Mouse (Mus musculus) kidney, postnatal 36 days (tissue): ENCODE results near the gene Il12rb1.
A peak's percentile ranks its signal among the peaks of the same experiment; 100 is the strongest.

Source experiments
- DNase-seq, 2 experiments: peaks; one replicate each; pipeline ENCODE4 v3.0.0; 2021 to 2022; ENCODE audit warnings: mixed read lengths in 2 of 2

Il12rb1 gene

DNA sequence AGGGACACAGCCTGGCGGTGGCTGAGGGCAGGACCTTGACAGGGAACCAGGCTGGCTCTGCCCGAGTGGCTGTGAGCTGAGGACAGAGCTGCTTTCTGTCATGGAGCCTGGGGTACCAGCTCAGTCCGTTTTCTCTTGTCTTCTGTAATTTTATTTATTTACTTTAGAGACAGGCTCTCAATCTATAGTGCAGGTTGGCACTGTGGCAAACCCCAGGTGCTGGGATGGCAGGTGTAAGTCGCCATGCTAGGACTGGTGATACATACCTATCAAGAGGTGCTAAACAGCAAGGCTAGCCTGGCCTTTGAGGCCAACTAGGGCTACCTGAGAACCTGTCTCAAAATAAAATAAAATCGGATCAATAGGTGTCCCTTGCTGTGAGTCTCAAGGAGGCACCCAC, 47.8 kb downstream of the Il12rb1 start:
- no peak for DNase-seq

DNA sequence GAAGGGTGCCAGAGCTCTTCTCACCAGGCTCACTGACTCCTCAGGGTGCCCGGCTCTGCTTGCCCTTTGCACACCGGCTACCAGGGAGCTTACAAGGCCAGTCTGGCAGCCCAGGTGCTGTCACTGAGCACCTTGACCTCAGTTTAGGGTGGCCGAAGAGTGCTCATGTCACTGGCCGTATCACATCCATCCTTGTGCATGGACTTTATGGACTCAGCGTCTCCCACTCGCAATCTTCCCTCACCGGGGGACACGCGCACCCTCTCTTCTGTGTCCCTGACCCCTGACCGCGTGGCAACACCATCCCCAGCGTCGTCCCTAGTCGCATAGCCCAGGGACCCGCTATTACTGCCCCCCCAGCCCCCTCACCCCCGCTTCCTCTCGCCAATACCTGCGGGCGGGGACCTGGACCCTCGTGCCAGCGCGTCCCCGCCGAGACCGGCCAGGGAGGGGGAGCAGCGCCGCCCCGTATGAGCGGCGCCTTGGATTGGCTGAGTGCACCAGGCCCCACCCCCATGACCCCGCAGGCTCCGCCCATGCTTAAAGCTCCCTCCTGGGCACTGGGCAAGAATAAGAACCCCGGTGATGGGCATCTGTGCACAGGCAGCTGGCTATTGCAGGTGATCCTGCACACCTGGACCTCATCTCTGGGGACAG, 48.4 kb downstream of the Il12rb1 start:
- DNase-seq = peak; percentile 83 to 92

DNA sequence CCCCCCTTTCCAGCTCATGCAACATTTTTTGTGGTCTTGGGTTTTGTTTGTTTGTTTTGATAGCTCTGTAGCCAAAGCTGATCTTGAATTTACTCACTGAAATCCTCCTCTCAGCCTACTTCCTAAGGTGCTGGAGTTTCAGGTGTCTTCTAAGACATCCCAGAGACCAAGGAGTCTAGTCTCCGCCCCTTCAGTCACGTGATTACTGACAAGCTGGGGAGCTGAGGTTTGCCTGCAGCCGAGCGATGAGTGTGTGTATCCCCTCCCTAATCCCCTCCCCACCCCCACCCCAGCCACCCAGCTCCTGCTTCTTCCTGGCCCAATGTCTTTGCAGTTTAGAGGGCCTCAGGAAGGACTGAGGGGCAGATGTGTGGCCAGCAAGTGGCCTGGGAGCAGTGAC, 49.3 kb downstream of the Il12rb1 start:
- DNase-seq = no peak

- DNase-seq = no peak
These were observed 54.8 kb downstream of the Il12rb1 start, which contains the start of gene Kcnn1 for GRCm38 (mm10) chr8:70862824-70863641. TSS of gene Kcnn1 (minus strand) at chr8:70863258.

- peak in 1 of 2 experiments; percentile 55 for DNase-seq
These were observed 55.9 kb downstream of the Il12rb1 start for GRCm38 (mm10) chr8:70863956-70864711.

GRCm38 (mm10) chr8:70864712-70865221, 56.5 kb downstream of the Il12rb1 start:
- DNase-seq = peak in 1 of 2 experiments; percentile 25

- DNase-seq = peak; percentile 99 to 100
These were observed 57.2 kb downstream of the Il12rb1 start for GRCm38 (mm10) chr8:70865350-70866000.

DNA sequence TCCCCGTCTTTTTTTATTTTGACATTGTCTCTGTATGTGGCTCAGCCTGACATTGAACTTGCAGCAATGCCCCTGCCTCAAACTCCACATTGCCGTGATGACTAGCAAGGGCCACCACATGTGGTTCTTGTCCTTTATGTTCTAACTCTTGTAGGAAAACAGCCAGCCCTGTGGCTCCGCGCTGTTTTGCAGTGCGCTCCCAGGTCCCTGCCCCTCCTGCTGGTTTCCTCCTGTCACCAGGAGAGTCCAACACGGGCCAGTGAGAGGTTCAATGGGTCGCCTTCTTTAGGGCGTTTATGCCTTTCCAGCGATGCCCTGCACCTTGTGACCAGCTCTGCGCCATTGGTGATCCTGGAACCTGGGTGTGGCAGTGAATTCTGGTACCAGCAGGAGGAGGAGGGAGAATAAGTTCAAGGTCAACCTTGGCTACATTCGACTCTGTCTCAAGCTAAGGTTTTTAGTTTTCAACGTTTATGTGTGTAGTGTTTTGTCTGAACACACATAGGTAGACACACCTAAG, 57.8 kb downstream of the Il12rb1 start:
- no peak for DNase-seq

- DNase-seq = no peak
These were observed 58.3 kb downstream of the Il12rb1 start for GRCm38 (mm10) chr8:70866566-70866965.

DNA sequence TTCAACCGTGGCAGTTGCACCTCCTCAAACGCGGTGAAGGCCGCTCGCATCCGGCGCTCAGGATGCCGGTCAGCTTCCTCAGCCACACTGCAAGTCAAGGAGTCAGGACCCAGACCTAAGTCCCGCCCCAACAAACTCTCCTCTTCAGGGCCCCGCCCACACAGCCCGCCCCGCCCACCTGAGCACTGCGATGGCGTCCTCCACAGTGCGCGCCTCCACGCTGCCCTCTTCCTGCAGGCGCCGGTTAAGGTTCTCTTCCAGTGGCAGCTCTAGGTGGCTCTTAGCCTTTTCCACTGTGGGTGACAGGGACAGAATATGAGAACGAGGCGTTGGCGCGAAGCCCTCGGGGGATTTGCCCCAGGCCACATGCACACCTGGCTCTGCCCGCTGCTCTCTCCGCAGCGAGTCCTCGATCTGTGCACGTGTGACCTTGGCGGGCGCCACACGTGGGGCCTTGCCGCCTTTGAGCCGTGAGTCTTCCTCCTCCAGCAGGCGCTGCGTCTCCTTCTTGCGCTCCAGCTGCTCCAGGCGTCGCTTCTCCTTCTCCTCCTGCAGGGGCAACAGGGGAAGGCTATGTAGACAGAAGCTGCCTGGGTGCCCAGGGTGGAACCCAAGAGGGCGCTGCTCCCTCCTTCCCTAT, 60.4 kb downstream of the Il12rb1 start:
- DNase-seq = peak; percentile 80 to 87

- DNase-seq = no peak
These were observed 60.9 kb downstream of the Il12rb1 start for GRCm38 (mm10) chr8:70869199-70869571.

GRCm38 (mm10) chr8:70869601-70870041, 61.4 kb downstream of the Il12rb1 start:
- DNase-seq = peak; percentile 86 to 90
